Comparison of ENCODE assay signal across 22 mouse cellular contexts in the genomic region with DNA sequence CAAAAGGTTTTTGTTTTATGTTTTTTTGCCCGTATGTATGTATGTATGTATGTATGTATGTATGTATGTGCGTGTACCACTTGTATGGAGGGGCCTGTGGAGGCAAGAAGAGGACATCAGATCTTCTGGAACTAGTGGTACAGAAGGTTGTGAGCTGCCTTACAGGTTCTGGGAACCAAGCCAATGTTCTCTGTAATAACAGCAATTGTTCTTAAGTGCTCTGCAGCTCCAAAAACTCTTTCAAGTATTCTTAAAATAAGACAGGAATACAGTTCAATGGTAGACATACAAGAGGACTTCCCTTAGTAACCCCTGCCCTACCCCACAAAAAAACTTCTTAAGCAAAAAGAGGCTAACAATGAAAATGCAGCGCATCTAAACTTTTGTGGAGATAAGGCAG.
A peak's percentile ranks its signal among the peaks of the same experiment; 100 is the strongest.
DNase-seq lines count a peak whose midpoint lies in the region; ATAC-seq and TF ChIP-seq lines count a peak whose summit lies in the region.
"Had no signal": no experiment of that assay in that cellular context is flagged by ENCODE, and none has a peak within 500 bp of the region (broad histone marks: within the 10 kb centered on the region; RNA-seq: fewer than 3 reads in every experiment).

No protein-coding gene starts in this region.

- peak overlapping the region; percentile 12 for H3K27ac ChIP-seq in layer of hippocampus, adult 2 months
- no peak overlapping the region for H3K27ac ChIP-seq in midbrain, postnatal 0 days (ENCODE audit: low read depth, low read length)
- no peak overlapping the region for H3K27ac ChIP-seq in midbrain, embryonic 13.5 days
- H3K27ac ChIP-seq: embryonic facial prominence, embryonic 12.5 days; forebrain, embryonic 10.5 days; forebrain, embryonic 15.5 days; hindbrain, embryonic 14.5 days; limb, embryonic 12.5 days; liver, embryonic 15.5 days; midbrain, embryonic 12.5 days had no signal

- no peaks in the 10 kb centered on the region for H3K4me1 ChIP-seq in midbrain, postnatal 0 days (ENCODE audit: insufficient read depth, low read length)
- H3K4me1 ChIP-seq in midbrain, embryonic 13.5 days (replicated peaks), result no peaks in the 10 kb centered on the region
- H3K4me1 ChIP-seq: embryonic facial prominence, embryonic 12.5 days; forebrain, embryonic 10.5 days; forebrain, embryonic 15.5 days; limb, embryonic 12.5 days; liver, embryonic 15.5 days; megakaryocyte, embryonic 14.5 days; midbrain, embryonic 12.5 days had no signal

- no peak overlapping the region for H3K9ac ChIP-seq in midbrain, postnatal 0 days (replicated peaks; ENCODE audit: low read length, poor library complexity, severe bottlenecking)
- no peak overlapping the region for H3K9ac ChIP-seq in midbrain, embryonic 13.5 days (replicated peaks)
- H3K9ac ChIP-seq: embryonic facial prominence, embryonic 12.5 days; forebrain, embryonic 15.5 days; hindbrain, embryonic 14.5 days; limb, embryonic 12.5 days; liver, embryonic 15.5 days; midbrain, embryonic 12.5 days had no signal

- H3K4me2 ChIP-seq in midbrain, postnatal 0 days (ENCODE audit: low read depth, low read length, poor library complexity, severe bottlenecking), result no peak overlapping the region
- H3K4me2 ChIP-seq in midbrain, embryonic 13.5 days (replicated peaks), result no peak overlapping the region
- H3K4me2 ChIP-seq: embryonic facial prominence, embryonic 12.5 days; forebrain, embryonic 15.5 days; heart, embryonic 11.5 days; hindbrain, embryonic 14.5 days; limb, embryonic 12.5 days; liver, embryonic 15.5 days; midbrain, embryonic 12.5 days had no signal

- H3K36me3 ChIP-seq in midbrain, postnatal 0 days (ENCODE audit: insufficient read depth, low read length), result peaks cover 15% of the 10 kb centered on the region; the same call in 1 of the 2 replicates
- H3K36me3 ChIP-seq in midbrain, embryonic 13.5 days, result peaks cover 42% of the 10 kb centered on the region

- peak; percentile 62 for DNase-seq in heart, adult 11 months
- no peak for DNase-seq in heart, postnatal 36 days
- no peak for DNase-seq in layer of hippocampus, adult 2 months (ENCODE audit: low spot score in 2 of 2)
- no peak for DNase-seq in layer of hippocampus, adult 9-11 months
- DNase-seq in midbrain, postnatal 0 days (ENCODE audit: low spot score), result peak; percentile 13
- DNase-seq in left cerebral cortex, postnatal 10 days (ENCODE audit: extremely low spot score in 1 of 2, low spot score in 2 of 2), result no peak
- DNase-seq: adrenal gland, postnatal 36 days; cerebellum, adult 9-10 months; cerebellum, postnatal 36 days; kidney, postnatal 4 days; lung, postnatal 10 days had no signal

- no peaks in the 10 kb centered on the region for H3K27me3 ChIP-seq in midbrain, postnatal 0 days (ENCODE audit: insufficient read depth, low read length)
- no peaks in the 10 kb centered on the region for H3K27me3 ChIP-seq in midbrain, embryonic 13.5 days
- H3K27me3 ChIP-seq: embryonic facial prominence, embryonic 12.5 days; forebrain, embryonic 15.5 days; limb, embryonic 12.5 days; liver, embryonic 15.5 days; megakaryocyte, embryonic 14.5 days; midbrain, embryonic 12.5 days had no signal

- WGBS in midbrain, postnatal 0 days, result 94% methylated on average over 3 of the region's 3 CpGs
- 89% methylated on average over 3 of the region's 3 CpGs for WGBS in midbrain, embryonic 13.5 days

- no peak for ATAC-seq in midbrain, postnatal 0 days (ENCODE audit: low FRiP score)
- no peak for ATAC-seq in midbrain, embryonic 13.5 days
- ATAC-seq: forebrain, embryonic 15.5 days; intestine, postnatal 0 days had no signal

- TF ChIP-seq CTCF in layer of hippocampus, adult 2 months (conservative IDR thresholded peaks at IDR 0.05), result no peak
- TF ChIP-seq CTCF in midbrain, postnatal 0 days (IDR thresholded peaks at IDR 0.05), result no peak

- intact Hi-C loops in heart, postnatal 36 days (cut with DNase I), result no loop called here
- intact Hi-C loops in left cerebral cortex, postnatal 10 days (cut with DNase I), result no loop called here

- H3K4me3 ChIP-seq in layer of hippocampus, adult 2 months, result no peak overlapping the region
- no peak overlapping the region for H3K4me3 ChIP-seq in midbrain, postnatal 0 days (ENCODE audit: low read depth, low read length)
- no peak overlapping the region for H3K4me3 ChIP-seq in midbrain, embryonic 13.5 days (replicated peaks)
- H3K4me3 ChIP-seq: embryonic facial prominence, embryonic 12.5 days; forebrain, embryonic 10.5 days; forebrain, embryonic 15.5 days; limb, embryonic 12.5 days; liver, embryonic 15.5 days; megakaryocyte, embryonic 14.5 days; midbrain, embryonic 12.5 days had no signal

- no peaks in the 10 kb centered on the region for H3K9me3 ChIP-seq in midbrain, postnatal 0 days (ENCODE audit: low read length)
- no peaks in the 10 kb centered on the region for H3K9me3 ChIP-seq in midbrain, embryonic 13.5 days
- H3K9me3 ChIP-seq: embryonic facial prominence, embryonic 12.5 days; forebrain, embryonic 10.5 days; forebrain, embryonic 15.5 days; limb, embryonic 12.5 days; liver, embryonic 15.5 days; megakaryocyte, embryonic 14.5 days; midbrain, embryonic 12.5 days had no signal

Comparison
In these comparisons a context has a peak if more than half of its experiments do, and no peak if none do; other contexts are left out.
1. DNase-seq: peak in heart, adult 11 months (single experiment) and midbrain, postnatal 0 days (single experiment); none in heart, postnatal 36 days (0 of 2), layer of hippocampus, adult 2 months (0 of 2), layer of hippocampus, adult 9-11 months (single experiment) and left cerebral cortex, postnatal 10 days (0 of 2).